Comparison of ENCODE assay signal across 8 mouse cellular contexts in genomic region chr10:81429605-81430061, GRCm38 (mm10). TPM values are rescaled to one million over a fixed set of nuclear protein-coding genes. Genes with fewer than 3 reads are reported as not detected.
DNase-seq lines count a peak whose midpoint lies in the region; ATAC-seq and TF ChIP-seq lines count a peak whose summit lies in the region.

No protein-coding gene starts in this region.

- H3K4me2 ChIP-seq in liver, embryonic 15.5 days: peak overlapping the region; percentile 97
- H3K4me2 ChIP-seq in stomach, postnatal 0 days (replicated peaks; ENCODE audit: low read depth): peak overlapping the region; percentile 86

- H3K4me3 ChIP-seq in liver, embryonic 15.5 days (replicated peaks): peak overlapping the region; percentile 79
- H3K4me3 ChIP-seq in stomach, postnatal 0 days (ENCODE audit: low read depth, low read length): peak overlapping the region; percentile 75

- peak overlapping the region; percentile 66 for H3K9ac ChIP-seq in liver, embryonic 15.5 days
- H3K9ac ChIP-seq in stomach, postnatal 0 days (ENCODE audit: low read length): peak overlapping the region; percentile 81

- ATAC-seq in frontal cortex, adult (ENCODE audit: low TSS enrichment): no peak
- ATAC-seq in liver, embryonic 15.5 days (ENCODE audit: insufficient read depth): peak; percentile 47
- ATAC-seq in stomach, postnatal 0 days (ENCODE audit: low FRiP score, low TSS enrichment): peak; percentile 45

- no peaks in the 10 kb centered on the region for H3K9me3 ChIP-seq in liver, embryonic 15.5 days (replicated peaks)
- H3K9me3 ChIP-seq in stomach, postnatal 0 days (ENCODE audit: control insufficient read depth, low read length): no peaks in the 10 kb centered on the region

- H3K4me1 ChIP-seq in liver, embryonic 15.5 days (replicated peaks): peaks cover 82% of the 10 kb centered on the region
- H3K4me1 ChIP-seq in stomach, postnatal 0 days (replicated peaks; ENCODE audit: control insufficient read depth, insufficient read depth): peaks cover 4% of the 10 kb centered on the region; the same call in 1 of the 2 replicates

- peak; percentile 28; the same call in 1 of the 2 replicates for TF ChIP-seq CTCF in stomach, postnatal 0 days (IDR thresholded peaks at IDR 0.05; ENCODE audit: low read depth)

- H3K27ac ChIP-seq in liver, embryonic 15.5 days (replicated peaks): peak overlapping the region; percentile 86
- peak overlapping the region; percentile 94 for H3K27ac ChIP-seq in stomach, postnatal 0 days (replicated peaks)

- DNase-seq in frontal cortex, postnatal 14 days (ENCODE audit: low spot score in 2 of 2): peak; percentile 66 to 67
- peak; percentile 91 for DNase-seq in embryo, embryonic 11 days
- DNase-seq in heart, adult 18-20 months: peak; percentile 94 to 96
- peak; percentile 95 for DNase-seq in kidney, adult 18-20 months
- peak; percentile 67 for DNase-seq in neural tube, embryonic 10.5 days (ENCODE audit: extremely low spot score, low spot score)
- peak; percentile 89 for DNase-seq in stomach, postnatal 0 days (ENCODE audit: low spot score)

- 0% methylated on average over 20 of the region's 20 CpGs for WGBS in liver, embryonic 15.5 days (ENCODE audit: insufficient replicate concordance)
- 0% methylated on average over 16 of the region's 20 CpGs for WGBS in stomach, postnatal 0 days

- no peaks in the 10 kb centered on the region for H3K36me3 ChIP-seq in liver, embryonic 15.5 days (replicated peaks)
- H3K36me3 ChIP-seq in stomach, postnatal 0 days (ENCODE audit: control insufficient read depth, insufficient read depth, low read length): no peaks in the 10 kb centered on the region

- TF ChIP-seq EP300 in stomach, postnatal 0 days (optimal IDR thresholded peaks at IDR 0.05): no peak

- H3K27me3 ChIP-seq in liver, embryonic 15.5 days: peaks cover 82% of the 10 kb centered on the region
- no peaks in the 10 kb centered on the region for H3K27me3 ChIP-seq in stomach, postnatal 0 days (ENCODE audit: control insufficient read depth, insufficient read depth, low read length)

RNA-seq across cellular contexts. Expression of gene Nfic, which starts 25.8 kb away (rescaled TPM):
- total RNA-seq in heart, adult 18-20 months (2021): 10 to 100 TPM; 91.0 to 93.4 TPM
- polyA plus RNA-seq in liver, embryonic 15.5 days (2015; fragmentation: Nextera tagmentation; extraction: Ambion mirVana): 9.5 and 11.5 TPM in 2 replicates
- 40.4 and 42.4 TPM in 2 replicates for polyA plus RNA-seq in stomach, postnatal 0 days (2015; fragmentation: Nextera tagmentation; extraction: Ambion mirVana)

RNA-seq across cellular contexts. Expression of gene Smim24, which starts 36.8 kb away (rescaled TPM):
- total RNA-seq in heart, adult 18-20 months (2021): 1 to 10 TPM; 1.9 to 2.2 TPM
- polyA plus RNA-seq in liver, embryonic 15.5 days (2015; fragmentation: Nextera tagmentation; extraction: Ambion mirVana): 1.9 and 2.3 TPM in 2 replicates
- polyA plus RNA-seq in stomach, postnatal 0 days (2015; fragmentation: Nextera tagmentation; extraction: Ambion mirVana): 205 and 239 TPM in 2 replicates

RNA-seq across cellular contexts. Expression of gene Gm48552, which starts 40.8 kb away (rescaled TPM):
- under 1 TPM in 1 of 2 experiments, not detected in 1; 0.51 TPM for total RNA-seq in heart, adult 18-20 months (2021)
- polyA plus RNA-seq in liver, embryonic 15.5 days (2015; fragmentation: Nextera tagmentation; extraction: Ambion mirVana): 0.56 TPM in 1 of 2 replicates, not detected in the other
- polyA plus RNA-seq in stomach, postnatal 0 days (2015; fragmentation: Nextera tagmentation; extraction: Ambion mirVana): 0.29 and 0.36 TPM in 2 replicates

RNA-seq across cellular contexts. Expression of gene Gm48551, which starts 45.4 kb away (rescaled TPM):
- 1 to 10 TPM in 1 of 2 experiments, under 1 TPM in 1; 0.65 to 2.3 TPM for total RNA-seq in heart, adult 18-20 months (2021)
- polyA plus RNA-seq in liver, embryonic 15.5 days (2015; fragmentation: Nextera tagmentation; extraction: Ambion mirVana): 0.75 and 0.88 TPM in 2 replicates
- 1.1 and 1.4 TPM in 2 replicates for polyA plus RNA-seq in stomach, postnatal 0 days (2015; fragmentation: Nextera tagmentation; extraction: Ambion mirVana)

RNA-seq across cellular contexts. Expression of gene Dohh, which starts 45.4 kb away (rescaled TPM):
- 10 to 100 TPM; 49.9 to 59.6 TPM for total RNA-seq in heart, adult 18-20 months (2021)
- 50.9 and 56.2 TPM in 2 replicates for polyA plus RNA-seq in liver, embryonic 15.5 days (2015; fragmentation: Nextera tagmentation; extraction: Ambion mirVana)
- 59.4 and 63.0 TPM in 2 replicates for polyA plus RNA-seq in stomach, postnatal 0 days (2015; fragmentation: Nextera tagmentation; extraction: Ambion mirVana)

Comparison
In these comparisons a context has a peak if more than half of its experiments do, and no peak if none do; other contexts are left out.
1. RNA of gene Smim24, which starts 36.8 kb away (polyA plus RNA-seq): 205 to 239 TPM in stomach, postnatal 0 days; 1.9 to 2.3 TPM in liver, embryonic 15.5 days; every median in the first group is over 10 times any median in the second.
2. Peak in every context shown above with its lines, with median percentiles within 50 percentile points of each other: DNase-seq.